Mouse (Mus musculus) embryonic fibroblast, embryonic 13.5 days (primary cell): Measurements from ENCODE around the gene Lgals2.

ENCODE experiments used
- CTCF ChIP-seq: IDR thresholded peaks from 2 replicates; pipeline ENCODE4 v1.5.1; 2011; ENCODE audit warnings: mild to moderate bottlenecking, control low read depth, low read length, moderate library complexity, borderline replicate concordance; ENCODE audit not compliant: insufficient read depth
- POLR2A ChIP-seq: IDR thresholded peaks from 2 replicates; pipeline ENCODE4 v1.6.1; 2011; ENCODE audit warnings: low read depth, mild to moderate bottlenecking, control low read depth, low read length, moderate library complexity

DNA sequence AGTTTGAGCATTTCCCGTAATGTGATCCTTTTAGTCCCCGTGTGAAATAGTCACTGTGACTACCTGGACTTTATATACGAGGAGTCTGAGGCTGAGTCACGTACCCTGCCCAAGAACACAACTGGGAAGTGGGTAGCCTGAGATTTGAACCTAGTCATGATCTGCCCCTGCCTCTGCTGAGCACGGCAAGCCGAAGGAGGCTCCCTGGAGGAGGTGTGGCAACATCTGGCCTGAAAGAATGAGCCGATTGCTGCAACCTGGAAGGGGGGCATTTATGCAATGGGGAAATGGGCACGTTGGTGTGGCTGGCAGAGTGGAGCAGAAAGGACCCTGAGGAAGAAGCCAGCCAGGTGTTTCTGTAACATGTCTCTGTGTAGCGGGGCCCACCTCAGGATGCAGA lies 45.6 kb downstream of the Lgals2 start:
- TF ChIP-seq POLR2A (no peak), CTCF (no peak)
